Mouse (Mus musculus) heart, embryonic 16.5 days (tissue): ENCODE data around the gene Mycbpap. TPM values are rescaled to one million over a fixed set of nuclear protein-coding genes. Genes with fewer than 3 reads are reported as not detected.

Experiments used
- ATAC-seq: fragments of 200-750 bp; cut with Nextera tagmentation; replicated peaks from 2 replicates; pipeline ENCODE4 v1.8.0; 2017; ENCODE audit warnings: moderate number of reproducible peaks; ENCODE audit not compliant: insufficient read depth, low FRiP score; ENCODE audit errors: extremely low read depth
- H3K27ac ChIP-seq: fragments of 300-500 bp; sonication (generic); 2 replicates; pipeline ENCODE4 v1.5.1; 2014; ENCODE audit warnings: mild to moderate bottlenecking, low read length, control low read depth, moderate library complexity
- H3K27me3 ChIP-seq: fragments of 300-500 bp; sonication (generic); 2 replicates; pipeline ENCODE4 v1.6.1; 2014; ENCODE audit warnings: low read length, mixed read lengths; ENCODE audit not compliant: control insufficient read depth, insufficient read depth
- H3K36me3 ChIP-seq: fragments of 300-500 bp; sonication (generic); 2 replicates; pipeline ENCODE4 v1.6.1; 2014; ENCODE audit not compliant: control insufficient read depth, insufficient read depth
- H3K4me1 ChIP-seq: fragments of 300-500 bp; sonication (generic); 2 replicates; pipeline ENCODE4 v1.6.1; 2014; ENCODE audit warnings: low read length, mixed read lengths; ENCODE audit not compliant: control insufficient read depth, insufficient read depth
- H3K4me2 ChIP-seq: fragments of 300-500 bp; sonication (generic); 2 replicates; pipeline ENCODE4 v1.6.1; 2014; ENCODE audit warnings: low read depth, mild to moderate bottlenecking, control low read depth, low read length
- H3K4me3 ChIP-seq: fragments of 300-500 bp; sonication (generic); 2 replicates; pipeline ENCODE4 v1.5.1; 2014; ENCODE audit warnings: mild to moderate bottlenecking, control low read depth, low read length
- H3K9ac ChIP-seq: fragments of 300-500 bp; sonication (generic); 2 replicates; pipeline ENCODE4 v1.6.1; 2014; ENCODE audit warnings: low read length, control low read depth
- H3K9me3 ChIP-seq: fragments of 300-500 bp; sonication (generic); replicated peaks from 2 replicates; pipeline ENCODE4 v1.6.1; 2016; ENCODE audit warnings: low read length; ENCODE audit not compliant: control insufficient read depth
- WGBS: fragments of 180-500 bp; shearing (Covaris S2); extraction: QIAGEN DNeasy Blood & Tissue Kit; methylation state at CpG from one replicate; pipeline ENCODE4 v1.1.7; 2014; 5-methylcytosine and 5-hydroxymethylcytosine counted together
- polyA plus RNA-seq: library from polyadenylated mRNA; unstranded; fragments of >200 nt; fragmentation: Nextera tagmentation; extraction: Ambion mirVana; gene quantifications from 2 replicates; pipeline ENCODE4 v1.2.1, GENCODE M21; 2015

The Mycbpap gene
- polyA plus RNA-seq, 1 experiment from 2014 or later, result 5.7 TPM

GRCm38 (mm10) chr11:94470391-94470790 lies 51.2 kb downstream of the Mycbpap start:
- Histone ChIP-seq H3K4me1 (peaks cover 39% of the 10 kb centered on the region), H3K27me3 (peaks cover 26% of the 10 kb centered on the region), H3K9ac (no peak overlapping the region), H3K36me3 (no peaks in the 10 kb centered on the region), H3K4me2 (no peak overlapping the region), H3K4me3 (no peak overlapping the region), H3K9me3 (no peaks in the 10 kb centered on the region), H3K27ac (no peak overlapping the region)
- 41% methylated on average over 6 of the region's 7 CpGs for WGBS
- no peak for ATAC-seq

GRCm38 (mm10) chr11:94469136-94470064 lies 52.1 kb downstream of the Mycbpap start:
- 43% methylated on average over 9 of the region's 9 CpGs for WGBS
- no peak overlapping the region for H3K9ac ChIP-seq
- H3K9me3 ChIP-seq, result no peaks in the 10 kb centered on the region
- peaks cover 16% of the 10 kb centered on the region for H3K27me3 ChIP-seq
- peaks cover 41% of the 10 kb centered on the region for H3K4me1 ChIP-seq
- no peak overlapping the region for H3K27ac ChIP-seq
- H3K4me3 ChIP-seq, result no peak overlapping the region
- no peak for ATAC-seq
- H3K4me2 ChIP-seq, result no peak overlapping the region
- H3K36me3 ChIP-seq, result no peaks in the 10 kb centered on the region

GRCm38 (mm10) chr11:94468582-94469064 lies 52.9 kb downstream of the Mycbpap start:
- 35% methylated on average over 4 of the region's 4 CpGs for WGBS
- Histone ChIP-seq H3K9me3 (no peaks in the 10 kb centered on the region), H3K27ac (no peak overlapping the region), H3K4me1 (peaks cover 37% of the 10 kb centered on the region), H3K27me3 (peaks cover 14% of the 10 kb centered on the region), H3K4me2 (no peak overlapping the region), H3K36me3 (no peaks in the 10 kb centered on the region), H3K4me3 (no peak overlapping the region), H3K9ac (no peak overlapping the region)
- ATAC-seq, result no peak

GRCm38 (mm10) chr11:94466333-94466855 lies 55.1 kb downstream of the Mycbpap start:
- no peaks in the 10 kb centered on the region for H3K36me3 ChIP-seq
- H3K27me3 ChIP-seq, result peaks cover 2% of the 10 kb centered on the region
- H3K4me3 ChIP-seq, result no peak overlapping the region
- no peak overlapping the region for H3K9ac ChIP-seq
- WGBS, result 84% methylated on average over 17 of the region's 17 CpGs
- H3K9me3 ChIP-seq, result no peaks in the 10 kb centered on the region
- ATAC-seq, result no peak
- peaks cover 22% of the 10 kb centered on the region for H3K4me1 ChIP-seq
- H3K4me2 ChIP-seq, result no peak overlapping the region
- H3K27ac ChIP-seq, result no peak overlapping the region

GRCm38 (mm10) chr11:94464170-94464569 lies 57.4 kb downstream of the Mycbpap start:
- Histone ChIP-seq H3K4me1 (peaks cover 22% of the 10 kb centered on the region), H3K4me3 (no peak overlapping the region), H3K9ac (no peak overlapping the region), H3K4me2 (no peak overlapping the region), H3K36me3 (no peaks in the 10 kb centered on the region), H3K9me3 (no peaks in the 10 kb centered on the region), H3K27me3 (0 out of 2 replicates have a peak, but pooled peaks cover 2% of the 10 kb centered on the region), H3K27ac (no peak overlapping the region)
- 70% methylated on average over 2 of the region's 2 CpGs for WGBS
- no peak for ATAC-seq

GRCm38 (mm10) chr11:94461856-94462255 lies 59.7 kb downstream of the Mycbpap start:
- no peaks in the 10 kb centered on the region for H3K36me3 ChIP-seq
- 0 out of 2 replicates have a peak, but pooled peaks cover 2% of the 10 kb centered on the region for H3K27me3 ChIP-seq
- H3K9me3 ChIP-seq, result no peaks in the 10 kb centered on the region
- no peak overlapping the region for H3K4me3 ChIP-seq
- no peak for ATAC-seq
- 88% methylated on average over 11 of the region's 11 CpGs for WGBS
- no peak overlapping the region for H3K27ac ChIP-seq
- H3K4me2 ChIP-seq, result no peak overlapping the region
- H3K9ac ChIP-seq, result no peak overlapping the region
- peaks cover 5% of the 10 kb centered on the region; the same call in 1 of the 2 replicates for H3K4me1 ChIP-seq

- Histone ChIP-seq H3K4me1 (peaks cover 5% of the 10 kb centered on the region; the same call in 1 of the 2 replicates), H3K36me3 (no peaks in the 10 kb centered on the region), H3K27me3 (0 out of 2 replicates have a peak, but pooled peaks cover 2% of the 10 kb centered on the region), H3K4me3 (no peak overlapping the region), H3K4me2 (no peak overlapping the region), H3K9ac (no peak overlapping the region), H3K9me3 (no peaks in the 10 kb centered on the region), H3K27ac (no peak overlapping the region)
- WGBS, result 86% methylated on average over 15 of the region's 15 CpGs
- ATAC-seq, result no peak
Observed at GRCm38 (mm10) chr11:94457001-94457400, 64.5 kb downstream of the Mycbpap start.

GRCm38 (mm10) chr11:94456347-94456746 lies 65.2 kb downstream of the Mycbpap start:
- 61% methylated on average over 3 of the region's 3 CpGs for WGBS
- ATAC-seq, result no peak
- H3K9me3 ChIP-seq, result no peaks in the 10 kb centered on the region
- no peak overlapping the region for H3K9ac ChIP-seq
- H3K27ac ChIP-seq, result no peak overlapping the region
- no peaks in the 10 kb centered on the region for H3K36me3 ChIP-seq
- 0 out of 2 replicates have a peak, but pooled peaks cover 2% of the 10 kb centered on the region for H3K27me3 ChIP-seq
- no peak overlapping the region for H3K4me2 ChIP-seq
- peaks cover 10% of the 10 kb centered on the region for H3K4me1 ChIP-seq
- H3K4me3 ChIP-seq, result no peak overlapping the region
